Mouse (Mus musculus) erythroblast, adult 5-6 weeks (primary cell): ENCODE data around the gene Spata13. TPM values are rescaled to one million over a fixed set of nuclear protein-coding genes. Genes with fewer than 3 reads are reported as not detected.
A peak's percentile ranks its signal among the peaks of the same experiment; 100 is the strongest.

Source experiments
- ATAC-seq: replicated peaks from 2 replicates; pipeline ENCODE4 v1.8.0; 2016; ENCODE audit warnings: moderate number of reproducible peaks, mild to moderate bottlenecking, moderate TSS enrichment, inconsistent platforms; ENCODE audit not compliant: poor library complexity, low FRiP score, severe bottlenecking
- total RNA-seq, 2 experiments: library from RNA; stranded (forward) in 1 of 2; stranded (reverse) in 1 of 2; fragments of 150-400 nt in 1 of 2; fragments of 200-764, 138-1000 nt in 1 of 2; gene quantifications; 2 replicates each; pipeline versions ENCODE4 v1.2.3 to v1.2.4; 2015 to 2017; ENCODE audit warnings: low replicate concordance in 2 of 2

The Spata13 gene
- total RNA-seq, 2 experiments from 2014 or later, result 7.1 to 55.5 TPM

GRCm38 (mm10) chr14:60769340-60769739 lies 135.5 kb downstream of the Spata13 start:
- no peak for ATAC-seq

GRCm38 (mm10) chr14:60770594-60770993 lies 136.8 kb downstream of the Spata13 start:
- ATAC-seq, result 0 out of 2 replicates have a peak, but pooled peaks have one; percentile 8

GRCm38 (mm10) chr14:60771057-60771456 lies 137.3 kb downstream of the Spata13 start:
- ATAC-seq, result peak; percentile 89

- ATAC-seq, result no peak
These were observed 139.7 kb downstream of the Spata13 start for GRCm38 (mm10) chr14:60773476-60773875.

GRCm38 (mm10) chr14:60776521-60776920 lies 142.7 kb downstream of the Spata13 start:
- no peak for ATAC-seq

GRCm38 (mm10) chr14:60777485-60777919 lies 143.7 kb downstream of the Spata13 start:
- no peak for ATAC-seq

- ATAC-seq, result no peak
These were observed 145.4 kb downstream of the Spata13 start for GRCm38 (mm10) chr14:60779198-60779597.

- ATAC-seq, result no peak
These were observed 148.4 kb downstream of the Spata13 start for GRCm38 (mm10) chr14:60782121-60782656.

- ATAC-seq, result no peak
These were observed 149.4 kb downstream of the Spata13 start for GRCm38 (mm10) chr14:60783196-60783595.

GRCm38 (mm10) chr14:60784427-60785315 lies 150.9 kb downstream of the Spata13 start, which contains the start of gene Mipep:
TSS of gene Mipep (plus strand) at chr14:60784573.
- peak; percentile 97 for ATAC-seq

GRCm38 (mm10) chr14:60790103-60790502 lies 156.3 kb downstream of the Spata13 start:
- peak; percentile 89 for ATAC-seq

- no peak for ATAC-seq
These were observed 163.0 kb downstream of the Spata13 start for GRCm38 (mm10) chr14:60796600-60797322.

GRCm38 (mm10) chr14:60797596-60797995 lies 163.8 kb downstream of the Spata13 start:
- ATAC-seq, result no peak

- no peak for ATAC-seq
These were observed 164.9 kb downstream of the Spata13 start for GRCm38 (mm10) chr14:60798721-60799120.

GRCm38 (mm10) chr14:60799762-60800728 lies 166.2 kb downstream of the Spata13 start:
- ATAC-seq, result 0 out of 2 replicates have a peak, but pooled peaks have one; percentile 53

GRCm38 (mm10) chr14:60802026-60802425 lies 168.2 kb downstream of the Spata13 start:
- ATAC-seq, result no peak

GRCm38 (mm10) chr14:60804978-60805377 lies 171.2 kb downstream of the Spata13 start:
- ATAC-seq, result no peak

- ATAC-seq, result no peak
These were observed 172.1 kb downstream of the Spata13 start for GRCm38 (mm10) chr14:60805871-60806270.

GRCm38 (mm10) chr14:60806891-60807344 lies 173.1 kb downstream of the Spata13 start:
- ATAC-seq, result no peak
